Mouse (Mus musculus) lung, postnatal 0 days (tissue): ENCODE results near the gene Gm14391. TPM values are rescaled to one million over a fixed set of nuclear protein-coding genes. Genes with fewer than 3 reads are reported as not detected.
"Not testable (repeated sequence)": the region's sequence is repeated elsewhere in the genome, so short reads cannot be mapped to it uniquely, and the experiment has no call there.

ENCODE experiments used
- ATAC-seq: fragments of 200-750 bp; cut with Nextera tagmentation; 2 replicates; pipeline ENCODE4 v1.8.0; 2017; ENCODE audit warnings: moderate library complexity
- DNase-seq: peaks from one replicate; pipeline ENCODE4 v3.0.0-alpha.2; 2016; ENCODE audit warnings: low spot score
- H3K27ac ChIP-seq: fragments of 300-500 bp; sonication (generic); 2 replicates; pipeline ENCODE4 v1.5.1; 2014; ENCODE audit warnings: antibody characterized with exemption, mild to moderate bottlenecking, low read length, mixed read lengths
- H3K27me3 ChIP-seq: fragments of 300-500 bp; sonication (generic); replicated peaks from 2 replicates; pipeline ENCODE4 v1.6.1; 2014; ENCODE audit warnings: low read length, mixed read lengths; ENCODE audit not compliant: insufficient read depth
- H3K36me3 ChIP-seq: fragments of 300-500 bp; sonication (generic); 2 replicates; pipeline ENCODE4 v1.6.1; 2014; ENCODE audit warnings: low read length, mixed read lengths; ENCODE audit not compliant: insufficient read depth
- H3K4me1 ChIP-seq: fragments of 300-500 bp; sonication (generic); 2 replicates; pipeline ENCODE4 v1.6.1; 2014; ENCODE audit warnings: antibody characterized with exemption, low read depth, low read length, mixed read lengths; ENCODE audit not compliant: insufficient read depth
- H3K4me2 ChIP-seq: fragments of 300-500 bp; sonication (generic); replicated peaks from 2 replicates; pipeline ENCODE4 v1.6.1; 2014; ENCODE audit warnings: low read depth, mild to moderate bottlenecking, low read length, moderate library complexity, mixed read lengths
- H3K4me3 ChIP-seq: fragments of 300-500 bp; sonication (generic); 2 replicates; pipeline ENCODE4 v1.5.1; 2014; ENCODE audit warnings: low read depth, low read length
- H3K9ac ChIP-seq: fragments of 300-500 bp; sonication (generic); replicated peaks from 2 replicates; pipeline ENCODE4 v1.6.1; 2014; ENCODE audit warnings: low read depth, mild to moderate bottlenecking
- H3K9me3 ChIP-seq: fragments of 300-500 bp; sonication (generic); 2 replicates; pipeline ENCODE4 v1.6.1; 2016; ENCODE audit warnings: low read length, mixed read lengths
- CTCF ChIP-seq: IDR thresholded peaks from 2 replicates; pipeline ENCODE4 v1.5.1; 2016; ENCODE audit warnings: antibody characterized with exemption, mild to moderate bottlenecking
- EP300 ChIP-seq: IDR thresholded peaks from 2 replicates; pipeline ENCODE4 v1.6.1; 2016; ENCODE audit warnings: antibody characterized with exemption, mild to moderate bottlenecking, control low read depth
- WGBS: fragments of 180-500 bp; shearing (Covaris S2); extraction: QIAGEN DNeasy Blood & Tissue Kit; methylation state at CpG from one replicate; pipeline ENCODE4 v1.1.7; 2014; 5-methylcytosine and 5-hydroxymethylcytosine counted together
- polyA plus RNA-seq: library from polyadenylated mRNA; unstranded; fragments of >200 nt; fragmentation: Nextera tagmentation; extraction: Ambion mirVana; gene quantifications from 2 replicates; pipeline ENCODE4 v1.2.1, GENCODE M21; 2015

Gm14391 gene
- polyA plus RNA-seq, result 4.2 and 5.3 TPM in 2 replicates

DNA sequence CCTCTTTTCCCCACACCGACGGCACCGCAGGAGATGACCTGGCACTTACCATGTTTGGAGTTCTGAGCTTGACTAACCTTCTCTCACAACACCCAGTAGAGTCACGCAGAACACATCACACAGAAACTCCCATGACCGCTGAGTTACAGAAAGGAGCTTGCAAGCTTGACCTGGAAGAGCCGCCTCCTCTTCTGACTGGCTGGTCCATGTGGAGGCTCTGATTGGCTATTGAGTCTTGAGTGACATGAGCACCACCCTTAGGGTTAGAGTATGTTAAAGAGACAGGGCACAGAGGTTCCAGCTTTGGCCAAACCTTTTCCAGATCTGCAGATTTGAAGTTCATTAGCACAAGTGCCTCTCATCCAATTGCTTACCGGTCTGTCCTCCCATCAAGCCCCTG is at the start of gene Gm14391:
Gene Gm14391 (minus strand): TSS at position 186 of the 400 bp plus-strand sequence.
- H3K4me3 ChIP-seq, H3K4me1 ChIP-seq, H3K4me2 ChIP-seq, H3K9ac ChIP-seq, H3K27me3 ChIP-seq, H3K27ac ChIP-seq, H3K9me3 ChIP-seq, ATAC-seq, H3K36me3 ChIP-seq, DNase-seq: not testable (repeated sequence)
- no CpG with 5 or more reads among the region's 7 CpGs for WGBS

DNA sequence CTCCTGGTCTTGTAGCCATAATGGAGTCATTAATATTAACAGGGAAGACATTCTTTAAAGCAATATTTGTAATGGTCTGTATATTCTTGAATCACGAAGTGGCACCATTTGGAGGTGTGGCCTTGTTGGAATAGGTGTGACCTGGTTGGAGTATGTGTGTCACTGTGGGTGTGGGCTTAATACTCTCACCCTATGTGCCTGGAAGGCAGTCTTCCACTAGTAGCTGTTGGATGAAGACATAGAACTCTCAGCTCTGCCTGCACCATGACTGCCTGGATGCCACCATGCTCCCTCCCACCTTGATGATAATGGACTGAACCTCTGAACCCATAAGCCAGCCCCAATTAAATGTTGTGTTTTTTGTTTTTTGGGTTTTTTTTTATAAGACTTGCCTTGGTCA is 27.7 kb downstream of the Gm14391 start:
- not testable (repeated sequence) for H3K36me3 ChIP-seq, H3K4me2 ChIP-seq, H3K9ac ChIP-seq, ATAC-seq, H3K27me3 ChIP-seq, H3K27ac ChIP-seq, H3K4me3 ChIP-seq, H3K4me1 ChIP-seq, H3K9me3 ChIP-seq, DNase-seq
- 39% methylated on average over 1 of the region's 1 CpGs for WGBS

DNA sequence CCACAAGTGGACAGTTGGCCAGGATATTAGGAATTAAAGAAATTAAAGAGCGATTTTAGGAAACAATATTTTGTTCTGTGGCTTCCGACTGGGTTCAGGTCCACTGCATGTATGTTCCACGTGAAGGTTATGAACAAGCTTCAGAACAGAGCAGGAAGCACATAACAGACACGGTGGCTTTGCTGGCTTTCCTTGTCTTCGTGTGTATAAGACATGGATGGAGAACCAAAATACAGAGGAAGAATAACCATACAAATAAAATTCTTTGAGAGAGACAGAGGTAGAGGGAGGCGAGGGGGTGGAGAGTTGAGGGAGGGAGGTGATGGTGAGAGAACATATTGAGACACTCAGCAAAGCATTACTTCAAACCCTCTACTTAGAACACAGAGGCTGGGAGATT is 30.4 kb downstream of the Gm14391 start:
- Histone ChIP-seq H3K4me2 (no peak overlapping the region), H3K9ac (no peak overlapping the region), H3K27me3 (no peaks in the 10 kb centered on the region), H3K4me1 (no peaks in the 10 kb centered on the region), H3K4me3 (no peak overlapping the region), H3K9me3 (no peaks in the 10 kb centered on the region), H3K36me3 (no peaks in the 10 kb centered on the region), H3K27ac (no peak overlapping the region)
- no peak for DNase-seq
- WGBS, result 81% methylated on average over 6 of the region's 6 CpGs
- ATAC-seq, result no peak
- TF ChIP-seq CTCF, result no peak
- no peak for TF ChIP-seq EP300

DNA sequence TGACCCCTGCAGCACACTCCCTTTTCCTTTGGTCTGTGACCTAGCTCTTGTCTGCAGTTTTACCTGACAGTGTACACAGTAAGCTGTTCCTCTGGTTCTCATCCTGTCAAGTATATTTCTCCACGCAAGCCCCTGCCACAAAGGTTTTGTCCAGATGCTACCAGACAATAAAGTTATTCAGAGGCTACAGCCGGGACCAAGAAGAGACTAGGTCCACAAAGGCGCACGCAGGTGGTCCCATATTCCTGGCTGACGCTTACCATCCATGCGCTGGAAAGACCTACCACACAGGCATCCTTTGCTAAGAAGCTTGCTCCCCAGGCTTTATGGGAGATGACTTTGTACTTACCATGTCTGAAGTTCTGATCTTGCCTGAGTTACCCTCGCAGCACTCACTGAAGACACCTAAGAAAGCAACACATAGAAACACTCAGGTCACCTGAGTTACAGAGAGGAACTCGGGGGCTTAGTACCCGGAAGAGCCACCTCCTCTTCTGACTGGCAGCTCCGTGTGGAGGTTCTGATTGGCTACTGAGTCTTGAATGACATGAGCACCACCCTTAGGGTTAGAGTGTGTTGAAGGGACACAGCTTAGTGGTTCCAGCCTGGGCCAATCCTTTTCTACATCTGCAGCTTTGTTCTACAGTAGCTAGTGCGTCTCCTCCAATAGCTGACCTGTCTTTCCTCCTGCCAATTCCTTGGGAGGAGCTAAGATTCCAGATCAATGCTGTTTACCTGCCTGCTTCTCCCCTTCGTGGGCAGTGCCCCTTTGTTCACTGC is 31.1 kb downstream of the Gm14391 start, which contains the start of gene Gm14443:
Gene Gm14443 (minus strand): TSS at position 471 of the 780 bp plus-strand sequence.
- WGBS, result 66% methylated on average over 12 of the region's 12 CpGs
- not testable (repeated sequence) for H3K4me3 ChIP-seq, H3K36me3 ChIP-seq, ATAC-seq, H3K27ac ChIP-seq, H3K4me1 ChIP-seq, H3K9ac ChIP-seq, H3K4me2 ChIP-seq, H3K9me3 ChIP-seq, DNase-seq, H3K27me3 ChIP-seq

DNA sequence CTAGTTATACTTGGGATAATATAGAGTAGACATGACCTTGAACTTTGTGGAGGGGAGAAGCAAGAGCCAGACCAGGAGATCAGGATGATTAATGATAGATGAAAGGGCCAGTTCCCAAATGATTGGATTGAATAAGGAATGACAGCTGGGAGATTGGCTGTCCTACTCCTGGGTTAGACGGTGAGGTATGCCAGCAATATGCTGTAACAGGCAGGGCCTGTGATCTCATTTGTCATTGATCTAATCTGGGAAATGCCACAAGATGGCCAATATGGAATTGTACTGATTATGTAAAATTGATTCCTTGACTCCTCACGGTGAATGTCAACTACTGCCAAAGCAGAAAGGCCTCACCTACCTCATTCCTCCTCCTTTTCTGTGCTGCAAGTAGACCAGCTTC is 32.7 kb downstream of the Gm14391 start:
- H3K4me1 ChIP-seq, H3K4me2 ChIP-seq, H3K9ac ChIP-seq, H3K9me3 ChIP-seq, DNase-seq, H3K4me3 ChIP-seq, ATAC-seq, H3K27ac ChIP-seq, H3K27me3 ChIP-seq, H3K36me3 ChIP-seq: not testable (repeated sequence)
- 84% methylated on average over 2 of the region's 2 CpGs for WGBS

DNA sequence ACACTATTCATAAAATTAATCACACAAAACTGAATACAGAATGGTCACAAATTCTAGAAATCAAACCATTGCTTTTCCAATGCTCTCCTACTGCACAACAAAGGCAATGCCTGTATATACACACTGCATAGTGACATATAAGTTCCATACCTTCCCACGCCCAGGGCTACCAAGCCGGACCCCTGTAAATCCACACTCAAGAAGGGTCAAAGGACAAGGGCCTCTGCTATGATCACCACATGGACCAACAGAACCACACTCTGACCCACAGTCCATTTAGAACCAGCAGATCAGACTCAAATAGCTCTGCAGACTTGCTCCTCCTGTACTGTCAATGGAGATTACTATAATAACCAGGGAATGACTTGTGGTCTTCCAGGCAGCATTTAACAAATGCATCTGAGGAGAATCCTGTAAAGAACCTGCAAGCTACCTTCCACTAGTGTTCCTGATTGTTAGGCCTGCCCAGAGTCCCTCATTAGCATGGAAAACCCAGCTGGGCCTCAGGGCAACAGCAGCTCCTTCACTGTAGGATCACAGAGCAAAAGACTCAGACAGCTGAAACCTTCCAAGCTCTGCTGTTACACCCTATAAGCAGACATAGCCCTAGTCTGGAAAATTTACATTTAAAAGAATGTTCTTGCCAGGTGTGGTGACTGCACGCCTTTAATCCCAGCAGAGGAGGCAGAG is 33.7 kb downstream of the Gm14391 start:
- DNase-seq, result not testable (repeated sequence)

More for the DNA sequence above, 33.7 kb downstream of the Gm14391 start:
- H3K4me1 ChIP-seq, H3K4me2 ChIP-seq, H3K9ac ChIP-seq, H3K27me3 ChIP-seq, H3K9me3 ChIP-seq, ATAC-seq, H3K36me3 ChIP-seq, H3K27ac ChIP-seq, H3K4me3 ChIP-seq: not testable (repeated sequence)
- 85% methylated on average over 3 of the region's 3 CpGs for WGBS
